Mouse (Mus musculus): ENCODE measurements around the gene Chgb. TPM values are rescaled to one million over a fixed set of nuclear protein-coding genes. Genes with fewer than 3 reads are reported as not detected.

The Chgb gene
- 3.8 and 7.4 TPM in 2 replicates for polyA plus RNA-seq (2012; rRNA removed)

GRCm38 (mm10) chr2:132780978-132781377 lies at the start of gene Chgb:
Gene Chgb, plus strand, starts transcription at chr2:132781278.

GRCm38 (mm10) chr2:132815608-132816314 lies 34.7 kb downstream of the Chgb start, which contains the start of the genes Trmt6 and Mcm8:
Gene Trmt6, minus strand, starts transcription at chr2:132816055.
Gene Mcm8, plus strand, starts transcription at chr2:132816141.

Other genes starting within 250 kb of the Chgb start
- 0.90 and 1.0 TPM in 2 replicates for gene Gpcpd1, start 193.5 kb upstream of the Chgb start, polyA plus RNA-seq (2012; rRNA removed)
- gene Shld1, start 94.3 kb upstream of the Chgb start, polyA plus RNA-seq (2012; rRNA removed), result 4.0 and 5.1 TPM in 2 replicates
- 0.34 and 0.58 TPM in 2 replicates for gene Trmt6, start 34.8 kb downstream of the Chgb start, polyA plus RNA-seq (2012; rRNA removed)
- gene Mcm8, start 34.9 kb downstream of the Chgb start, polyA plus RNA-seq (2012; rRNA removed), result 0.31 and 0.54 TPM in 2 replicates
- 11.9 and 25.0 TPM in 2 replicates for gene Crls1, start 65.4 kb downstream of the Chgb start, polyA plus RNA-seq (2012; rRNA removed)
- gene Lrrn4, start 99.6 kb downstream of the Chgb start, polyA plus RNA-seq (2012; rRNA removed), result 0.93 and 1.7 TPM in 2 replicates
- 9.8 and 10.3 TPM in 2 replicates for gene Fermt1, start 164.6 kb downstream of the Chgb start, polyA plus RNA-seq (2012; rRNA removed)

Data from stomach, adult 2 months (tissue).